8 mouse cellular contexts compared by ENCODE assay signal in genomic region chr14:121034973-121035662, GRCm38 (mm10). TPM values are rescaled to one million over a fixed set of nuclear protein-coding genes. Genes with fewer than 3 reads are reported as not detected.
DNase-seq lines count a peak whose midpoint lies in the region; ATAC-seq and TF ChIP-seq lines count a peak whose summit lies in the region.

Gene Farp1 (plus strand): TSS chr14:121035200.

- 0 out of 2 replicates have a peak, but pooled peaks cover 3% of the 10 kb centered on the region for H3K27me3 ChIP-seq in forebrain, embryonic 14.5 days (replicated peaks; ENCODE audit: control insufficient read depth, insufficient read depth, low read length)
- no peaks in the 10 kb centered on the region for H3K27me3 ChIP-seq in heart, postnatal 0 days (ENCODE audit: control insufficient read depth, insufficient read depth, low read length)
- peaks cover 46% of the 10 kb centered on the region for H3K27me3 ChIP-seq in liver, embryonic 16.5 days (ENCODE audit: control insufficient read depth, insufficient read depth, low read depth, low read length)
- H3K27me3 ChIP-seq in neural tube, embryonic 13.5 days, result peaks cover 17% of the 10 kb centered on the region

- ATAC-seq in CD4-positive, CD25-positive, alpha-beta regulatory T cell, adult 4 months, result peak; percentile 61
- peak; percentile 94 for ATAC-seq in forebrain, embryonic 14.5 days
- peak; percentile 95 for ATAC-seq in heart, postnatal 0 days (ENCODE audit: insufficient read depth, low read depth)
- peak; percentile 91 for ATAC-seq in liver, embryonic 16.5 days (ENCODE audit: low read depth)
- peak; percentile 93 for ATAC-seq in neural tube, embryonic 13.5 days (ENCODE audit: low read depth)

- no peak within 1 kb of the TSS; the same call in 1 of the 2 replicates for H3K27ac ChIP-seq in brown adipose tissue, adult 24 weeks (replicated peaks; ENCODE audit: low read depth, low read length)
- H3K27ac ChIP-seq in forebrain, embryonic 14.5 days (ENCODE audit: low read depth, low read length), result peak within 1 kb of the TSS; percentile 82
- peak within 1 kb of the TSS; percentile 83 for H3K27ac ChIP-seq in heart, postnatal 0 days (ENCODE audit: low read depth)
- peak within 1 kb of the TSS; percentile 41; the same call in 1 of the 2 replicates for H3K27ac ChIP-seq in liver, embryonic 16.5 days (ENCODE audit: low read length)
- peak within 1 kb of the TSS; percentile 85 for H3K27ac ChIP-seq in neural tube, embryonic 13.5 days (replicated peaks)

- peak; percentile 81 for DNase-seq in forebrain, embryonic 14.5 days (ENCODE audit: low spot score)
- DNase-seq in heart, postnatal 0 days (ENCODE audit: low spot score), result peak; percentile 85
- DNase-seq in kidney, postnatal 36 days, result peak; percentile 91 to 93
- peak; percentile 60 for DNase-seq in testis, postnatal 14 days (ENCODE audit: low spot score)

- peak; percentile 70 for TF ChIP-seq CTCF in heart, postnatal 0 days (IDR thresholded peaks at IDR 0.05; ENCODE audit: low read depth)

- H3K4me3 ChIP-seq in brown adipose tissue, adult 24 weeks (ENCODE audit: insufficient read depth, low read depth, low read length), result peak within 1 kb of the TSS; percentile 94
- peak within 1 kb of the TSS; percentile 85 for H3K4me3 ChIP-seq in forebrain, embryonic 14.5 days (ENCODE audit: low read depth, low read length)
- H3K4me3 ChIP-seq in heart, postnatal 0 days (ENCODE audit: low read depth, low read length), result peak within 1 kb of the TSS; percentile 98
- H3K4me3 ChIP-seq in liver, embryonic 16.5 days (ENCODE audit: low read depth, low read length), result peak within 1 kb of the TSS; percentile 68
- peak within 1 kb of the TSS; percentile 89 for H3K4me3 ChIP-seq in neural tube, embryonic 13.5 days

- no peaks in the 10 kb centered on the region for H3K9me3 ChIP-seq in forebrain, embryonic 14.5 days (replicated peaks; ENCODE audit: control insufficient read depth, low read length)
- no peaks in the 10 kb centered on the region for H3K9me3 ChIP-seq in heart, postnatal 0 days (replicated peaks; ENCODE audit: control insufficient read depth, low read length)
- H3K9me3 ChIP-seq in liver, embryonic 16.5 days (replicated peaks; ENCODE audit: control insufficient read depth, low read length), result no peaks in the 10 kb centered on the region
- H3K9me3 ChIP-seq in neural tube, embryonic 13.5 days, result no peaks in the 10 kb centered on the region

- 1% methylated on average over 58 of the region's 61 CpGs for WGBS in forebrain, embryonic 14.5 days
- 2% methylated on average over 45 of the region's 61 CpGs for WGBS in heart, postnatal 0 days
- 3% methylated on average over 41 of the region's 61 CpGs for WGBS in liver, embryonic 16.5 days (ENCODE audit: insufficient replicate concordance)
- under 1% methylated on average over 57 of the region's 61 CpGs for WGBS in neural tube, embryonic 13.5 days

- H3K4me2 ChIP-seq in forebrain, embryonic 14.5 days (ENCODE audit: low read length), result peak within 1 kb of the TSS; percentile 97
- peak within 1 kb of the TSS; percentile 81 for H3K4me2 ChIP-seq in heart, postnatal 0 days (ENCODE audit: low read depth, low read length)
- H3K4me2 ChIP-seq in liver, embryonic 16.5 days (ENCODE audit: low read depth, low read length), result peak within 1 kb of the TSS; percentile 64
- peak within 1 kb of the TSS; percentile 93 for H3K4me2 ChIP-seq in neural tube, embryonic 13.5 days

- H3K9ac ChIP-seq in forebrain, embryonic 14.5 days (ENCODE audit: low read length), result peak within 1 kb of the TSS; percentile 95
- H3K9ac ChIP-seq in heart, postnatal 0 days (replicated peaks; ENCODE audit: low read depth, low read length), result peak within 1 kb of the TSS; percentile 94
- H3K9ac ChIP-seq in liver, embryonic 16.5 days (ENCODE audit: low read depth, low read length), result peak within 1 kb of the TSS; percentile 56
- peak within 1 kb of the TSS; percentile 94 for H3K9ac ChIP-seq in neural tube, embryonic 13.5 days

- no peaks in the 10 kb centered on the region; the same call in 1 of the 2 replicates for H3K4me1 ChIP-seq in brown adipose tissue, adult 24 weeks (ENCODE audit: control insufficient read depth, insufficient read depth, insufficient read length, low read length)
- H3K4me1 ChIP-seq in forebrain, embryonic 14.5 days (ENCODE audit: control insufficient read depth, insufficient read depth, low read length), result peaks cover 15% of the 10 kb centered on the region
- H3K4me1 ChIP-seq in heart, postnatal 0 days (ENCODE audit: control insufficient read depth, insufficient read depth), result peaks cover 13% of the 10 kb centered on the region
- peaks cover 3% of the 10 kb centered on the region for H3K4me1 ChIP-seq in liver, embryonic 16.5 days (ENCODE audit: control insufficient read depth, low read depth, low read length)
- peaks cover 45% of the 10 kb centered on the region for H3K4me1 ChIP-seq in neural tube, embryonic 13.5 days (replicated peaks)

- no peak for TF ChIP-seq EP300 in heart, postnatal 0 days (IDR thresholded peaks at IDR 0.05; ENCODE audit: low read depth)

- no peaks in the 10 kb centered on the region for H3K36me3 ChIP-seq in forebrain, embryonic 14.5 days (ENCODE audit: control insufficient read depth, insufficient read depth, low read length)
- no peaks in the 10 kb centered on the region for H3K36me3 ChIP-seq in heart, postnatal 0 days (replicated peaks; ENCODE audit: control insufficient read depth, insufficient read depth, low read length)
- no peaks in the 10 kb centered on the region for H3K36me3 ChIP-seq in liver, embryonic 16.5 days (ENCODE audit: control insufficient read depth, insufficient read depth)
- no peaks in the 10 kb centered on the region for H3K36me3 ChIP-seq in neural tube, embryonic 13.5 days

RNA-seq across cellular contexts. Expression of gene Farp1, which starts in this region (rescaled TPM):
- 1 to 10 TPM; 3.0 to 3.5 TPM for polyA plus RNA-seq in CD4-positive, CD25-positive, alpha-beta regulatory T cell, adult 4 months (2017; shearing (Covaris generic))
- 11.6 and 17.9 TPM in 2 replicates for polyA plus RNA-seq in brown adipose tissue, adult 24 weeks (2012; ENCODE audit: insufficient read depth, insufficient read length, missing spikeins)
- polyA plus RNA-seq in forebrain, embryonic 14.5 days (2014; fragmentation: Nextera tagmentation; extraction: Ambion mirVana), result 17.4 and 30.3 TPM in 2 replicates
- total RNA-seq in heart, postnatal 0 days (2014; rRNA removed; ENCODE audit: low replicate concordance), result 14.9 and 27.9 TPM in 2 replicates
- polyA plus RNA-seq in heart, postnatal 0 days (2015; fragmentation: Nextera tagmentation; extraction: Ambion mirVana), result 4.8 and 5.4 TPM in 2 replicates
- 3.4 and 3.7 TPM in 2 replicates for polyA plus RNA-seq in liver, embryonic 16.5 days (2015; fragmentation: Nextera tagmentation; extraction: Ambion mirVana)
- 21.0 and 21.2 TPM in 2 replicates for polyA plus RNA-seq in neural tube, embryonic 13.5 days (2015; fragmentation: Nextera tagmentation; extraction: Ambion mirVana)
